Mouse (Mus musculus): ENCODE measurements around the gene Robo4. TPM values are rescaled to one million over a fixed set of nuclear protein-coding genes. Genes with fewer than 3 reads are reported as not detected.
A peak's percentile ranks its signal among the peaks of the same experiment; 100 is the strongest.

Robo4 gene
- polyA plus RNA-seq, 1 experiment from 2014 or later: 6.5 TPM

DNA sequence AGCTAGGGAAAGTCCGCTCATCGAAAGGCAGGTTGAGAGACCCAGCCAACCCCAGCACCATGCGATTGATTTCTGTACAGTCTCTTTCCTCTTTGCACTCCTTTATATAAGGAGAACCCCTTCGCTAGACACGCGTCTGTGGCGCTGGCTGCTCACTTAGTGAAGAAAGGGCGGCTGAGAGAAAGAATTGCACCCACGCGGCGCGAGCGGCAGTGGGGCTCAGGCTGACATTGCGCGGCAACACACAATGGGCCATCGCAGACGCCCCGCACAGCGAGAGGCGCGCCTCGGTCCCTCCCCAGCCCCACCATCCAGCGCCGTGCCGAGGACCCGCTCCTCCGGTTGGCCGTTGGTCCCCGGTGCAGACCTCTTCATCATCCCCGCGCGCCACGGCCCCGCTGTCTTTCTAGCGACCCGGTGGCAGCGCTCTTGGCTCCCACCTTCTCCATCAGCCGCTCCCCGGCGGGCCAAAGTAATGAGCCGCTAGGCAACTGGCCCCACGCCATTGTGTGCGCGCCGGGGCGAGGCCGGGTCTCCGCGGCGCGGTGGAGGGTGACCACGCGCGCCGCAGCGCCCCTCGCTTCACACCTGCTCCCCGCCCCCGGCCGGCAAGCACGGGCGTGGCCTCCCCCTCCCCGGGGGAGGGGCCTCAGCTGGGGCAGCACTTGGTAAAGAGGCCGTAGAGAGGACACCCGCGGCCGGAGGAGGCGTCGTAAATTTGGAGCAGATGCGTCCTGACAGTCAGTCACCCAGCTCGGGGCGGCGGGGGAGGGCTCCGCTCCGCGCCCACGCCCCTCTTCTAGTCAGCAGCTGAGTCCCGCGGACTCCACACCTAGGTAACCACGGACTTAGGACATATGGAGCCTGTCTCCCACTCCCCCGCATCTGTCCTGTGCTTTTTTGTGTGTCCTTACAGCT lies 58.6 kb downstream of the Robo4 start:
- H3K9me3 ChIP-seq: no peaks in the 10 kb centered on the region
- under 1% methylated on average over 81 of the region's 81 CpGs for WGBS
- peak overlapping the region; percentile 88 for H3K9ac ChIP-seq
- peaks cover 72% of the 10 kb centered on the region for H3K4me1 ChIP-seq (replicated peaks)
- H3K4me3 ChIP-seq: peak overlapping the region; percentile 56
- peaks cover 58% of the 10 kb centered on the region for H3K27me3 ChIP-seq
- no peaks in the 10 kb centered on the region for H3K36me3 ChIP-seq
- H3K4me2 ChIP-seq: peak overlapping the region; percentile 86
- peak overlapping the region; percentile 96 for H3K27ac ChIP-seq
- peak; percentile 59 for ATAC-seq (ENCODE audit: low FRiP score)

DNA sequence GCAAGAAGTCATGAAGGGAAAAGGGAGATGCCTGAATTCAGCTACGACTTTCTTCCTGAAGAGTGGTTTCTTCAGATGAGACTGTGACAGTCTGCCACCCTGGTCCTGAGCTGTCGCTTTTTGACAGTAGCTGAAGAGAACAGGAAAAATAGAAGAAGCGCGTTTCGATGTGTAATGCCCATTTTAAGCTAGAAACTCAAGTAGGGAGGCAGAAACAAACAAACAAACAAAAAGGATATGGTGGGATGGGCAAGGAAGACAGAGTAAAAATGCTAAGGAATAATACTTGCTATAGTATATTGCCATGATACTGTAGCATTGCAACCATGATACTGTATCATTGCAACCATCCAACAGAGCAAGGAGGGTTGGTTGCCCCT lies 59.3 kb downstream of the Robo4 start:
- no peak for ATAC-seq (ENCODE audit: low FRiP score)
- peak overlapping the region; percentile 88 for H3K9ac ChIP-seq
- peak overlapping the region; percentile 56 for H3K4me3 ChIP-seq
- H3K36me3 ChIP-seq: no peaks in the 10 kb centered on the region
- H3K27me3 ChIP-seq: peaks cover 54% of the 10 kb centered on the region
- H3K9me3 ChIP-seq: no peaks in the 10 kb centered on the region
- H3K4me1 ChIP-seq (replicated peaks): peaks cover 66% of the 10 kb centered on the region
- peak overlapping the region; percentile 96 for H3K27ac ChIP-seq
- WGBS: 7% methylated on average over 5 of the region's 5 CpGs
- peak overlapping the region; percentile 86 for H3K4me2 ChIP-seq

DNA sequence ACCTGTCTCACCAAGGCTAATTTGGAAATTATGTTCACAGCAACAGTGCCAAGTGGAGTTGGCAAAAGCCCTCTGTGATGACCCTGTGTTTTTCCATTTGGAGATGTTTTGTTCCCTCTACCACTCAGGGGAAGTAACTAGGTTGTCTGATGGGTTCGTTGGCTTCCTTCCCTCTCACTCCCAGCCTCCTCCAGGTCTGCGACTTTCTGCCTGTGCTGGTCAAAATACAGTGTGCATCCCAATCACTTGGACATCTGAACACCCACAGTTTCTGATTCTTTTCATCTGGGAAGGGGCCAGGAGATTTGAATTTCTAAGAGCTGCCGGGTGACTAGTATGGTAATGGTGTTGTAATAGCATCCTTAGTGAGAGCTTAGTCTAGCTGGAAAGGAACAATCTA lies 59.9 kb downstream of the Robo4 start:
- H3K4me2 ChIP-seq: 0 out of 2 replicates have a peak overlapping the region, but pooled peaks have one; percentile 86
- no peak overlapping the region for H3K9ac ChIP-seq
- peak overlapping the region; percentile 40; the same call in 1 of the 2 replicates for H3K27ac ChIP-seq
- H3K27me3 ChIP-seq: peaks cover 52% of the 10 kb centered on the region
- 5% methylated on average over 3 of the region's 3 CpGs for WGBS
- ATAC-seq (ENCODE audit: low FRiP score): no peak
- peaks cover 60% of the 10 kb centered on the region for H3K4me1 ChIP-seq (replicated peaks)
- H3K9me3 ChIP-seq: no peaks in the 10 kb centered on the region
- H3K36me3 ChIP-seq: no peaks in the 10 kb centered on the region
- H3K4me3 ChIP-seq: no peak overlapping the region

DNA sequence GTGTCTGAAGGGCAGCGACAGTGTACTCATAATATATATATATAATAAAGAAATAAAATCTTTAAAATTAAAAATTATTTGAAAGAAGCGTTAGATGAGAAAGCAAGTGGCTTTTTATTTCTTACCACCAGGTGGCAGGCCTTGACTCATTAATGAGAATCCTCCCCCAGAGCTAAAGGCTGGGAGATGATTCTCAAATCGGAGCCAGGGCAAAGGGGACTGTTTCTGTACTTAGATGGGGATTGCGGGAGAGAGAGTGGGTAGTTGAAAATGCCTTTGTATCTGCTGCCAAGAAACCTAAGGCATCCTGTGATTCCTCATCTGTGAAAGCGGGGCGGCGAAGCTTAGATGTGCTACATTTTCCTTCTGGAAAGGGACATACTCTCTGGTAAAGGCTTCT lies 61.1 kb downstream of the Robo4 start:
- Histone ChIP-seq H3K36me3 (no peaks in the 10 kb centered on the region), H3K27ac (no peak overlapping the region), H3K4me1 (replicated peaks) (peaks cover 48% of the 10 kb centered on the region), H3K9me3 (no peaks in the 10 kb centered on the region), H3K27me3 (peaks cover 44% of the 10 kb centered on the region), H3K4me2 (0 out of 2 replicates have a peak overlapping the region, but pooled peaks have one; percentile 7), H3K9ac (no peak overlapping the region), H3K4me3 (no peak overlapping the region)
- 11% methylated on average over 7 of the region's 7 CpGs for WGBS
- no peak for ATAC-seq (ENCODE audit: low FRiP score)

Other genes with a start within 250 kb of the Robo4 start
- gene Tmem218, start 193.7 kb upstream of the Robo4 start, polyA plus RNA-seq (2015; fragmentation: Nextera tagmentation; extraction: Ambion mirVana): 10.9 and 11.1 TPM in 2 replicates
- gene Slc37a2, start 146.2 kb upstream of the Robo4 start, polyA plus RNA-seq (2015; fragmentation: Nextera tagmentation; extraction: Ambion mirVana): 1.0 and 1.7 TPM in 2 replicates
- gene Ccdc15, start 53.5 kb upstream of the Robo4 start, polyA plus RNA-seq (2015; fragmentation: Nextera tagmentation; extraction: Ambion mirVana): 8.0 TPM in 2 replicates
- gene Hepacam, start 34.5 kb upstream of the Robo4 start, polyA plus RNA-seq (2015; fragmentation: Nextera tagmentation; extraction: Ambion mirVana): 5.4 and 7.4 TPM in 2 replicates
- 64.6 and 91.3 TPM in 2 replicates for gene Robo3, start 31.3 kb downstream of the Robo4 start, polyA plus RNA-seq (2015; fragmentation: Nextera tagmentation; extraction: Ambion mirVana)
- gene Msantd2, start 87.4 kb downstream of the Robo4 start, polyA plus RNA-seq (2015; fragmentation: Nextera tagmentation; extraction: Ambion mirVana): 35.4 and 39.2 TPM in 2 replicates
- 41.1 and 43.4 TPM in 2 replicates for gene Esam, start 126.2 kb downstream of the Robo4 start, polyA plus RNA-seq (2015; fragmentation: Nextera tagmentation; extraction: Ambion mirVana)
- 0.82 and 1.6 TPM in 2 replicates for gene Vsig2, start 137.4 kb downstream of the Robo4 start, polyA plus RNA-seq (2015; fragmentation: Nextera tagmentation; extraction: Ambion mirVana)
- gene Nrgn, start 151.0 kb downstream of the Robo4 start, polyA plus RNA-seq (2015; fragmentation: Nextera tagmentation; extraction: Ambion mirVana): 9.2 and 14.9 TPM in 2 replicates
- gene Siae, start 153.8 kb downstream of the Robo4 start, polyA plus RNA-seq (2015; fragmentation: Nextera tagmentation; extraction: Ambion mirVana): 10.9 and 11.6 TPM in 2 replicates
- 16.1 and 17.1 TPM in 2 replicates for gene Spa17, start 211.8 kb downstream of the Robo4 start, polyA plus RNA-seq (2015; fragmentation: Nextera tagmentation; extraction: Ambion mirVana)